Mouse (Mus musculus) thymus, postnatal 25 days (tissue): ENCODE results near the gene Fblim1.
A peak's percentile ranks its signal among the peaks of the same experiment; 100 is the strongest.

Experiments
- DNase-seq: peaks from one replicate; pipeline ENCODE4 v3.0.0; 2022

Fblim1 gene

DNA sequence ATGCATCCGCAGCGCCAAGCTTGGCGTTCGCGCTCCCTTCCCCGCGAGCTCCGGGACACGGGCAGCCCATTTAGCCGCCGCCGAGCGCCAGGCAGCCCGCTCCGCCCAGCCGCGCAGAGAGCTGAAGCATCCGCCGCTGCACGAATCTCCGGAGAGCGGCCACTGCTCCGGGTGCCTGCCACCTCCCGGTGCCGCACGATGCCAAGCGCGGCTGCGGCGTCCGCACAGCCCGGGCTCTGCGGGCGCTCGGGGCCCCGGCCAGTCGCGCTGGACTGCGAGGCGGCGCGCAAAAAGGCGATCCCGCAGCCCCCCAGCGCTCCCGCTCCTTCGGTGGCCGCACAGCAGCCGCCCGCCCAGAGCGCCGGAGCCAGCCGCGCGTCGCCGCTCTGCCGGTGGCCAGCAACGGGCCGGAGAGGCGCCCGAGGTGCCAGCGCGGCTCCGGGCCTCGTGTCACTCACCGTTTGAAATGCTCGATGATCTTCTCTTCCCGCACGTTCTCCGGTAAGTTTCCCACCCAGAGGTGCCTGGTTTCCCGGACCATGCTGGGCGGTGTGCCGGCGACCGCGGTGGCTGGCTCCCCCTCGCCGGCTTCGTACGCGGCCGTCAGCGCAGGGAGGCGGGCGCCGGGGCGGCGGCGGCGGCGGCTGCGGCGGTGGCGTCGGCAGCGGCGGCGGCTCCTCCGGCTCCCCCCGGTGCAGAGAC lies 68.0 kb downstream of the Fblim1 start:
- DNase-seq: peak; percentile 72

- DNase-seq: no peak
Measured at GRCm38 (mm10) chr4:141537226-141537610, 68.7 kb downstream of the Fblim1 start.

- DNase-seq: peak; percentile 48
Measured at GRCm38 (mm10) chr4:141536291-141537225, 69.3 kb downstream of the Fblim1 start.

DNA sequence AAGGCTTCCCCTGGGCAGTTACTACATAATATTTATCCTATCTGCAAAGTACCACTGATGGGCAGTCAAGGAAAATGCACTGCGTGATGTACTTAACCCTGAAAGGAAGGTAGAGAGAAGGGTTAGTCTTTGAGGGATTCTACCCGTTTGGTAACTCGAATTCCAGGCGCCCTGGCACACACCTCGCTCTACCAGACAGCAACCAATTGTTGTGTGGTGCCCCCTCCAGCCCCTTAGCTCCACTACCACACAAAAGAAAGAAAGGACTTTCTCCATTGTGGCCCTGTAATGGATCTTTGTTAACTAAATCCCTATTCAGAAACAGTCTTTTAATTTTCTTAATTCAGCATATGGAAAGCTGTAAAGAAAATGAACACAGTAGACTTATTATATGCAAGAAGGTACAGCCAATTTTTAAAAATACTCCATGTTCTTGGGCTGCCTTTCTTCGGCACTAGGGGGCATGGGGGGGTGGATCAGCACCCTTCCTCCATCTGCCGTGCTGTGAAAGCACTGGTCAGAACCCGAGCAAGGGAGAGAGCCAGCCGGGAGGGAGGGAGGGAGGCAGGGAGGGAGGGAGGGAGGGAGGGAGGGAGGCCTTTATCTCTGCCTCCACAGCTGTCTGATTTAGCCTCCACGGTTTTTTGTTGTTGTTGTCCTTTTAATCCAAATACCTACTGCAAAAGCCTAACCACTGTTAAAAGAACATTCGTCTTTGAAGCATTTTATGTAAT lies 70.8 kb downstream of the Fblim1 start:
- DNase-seq: peak; percentile 62

DNA sequence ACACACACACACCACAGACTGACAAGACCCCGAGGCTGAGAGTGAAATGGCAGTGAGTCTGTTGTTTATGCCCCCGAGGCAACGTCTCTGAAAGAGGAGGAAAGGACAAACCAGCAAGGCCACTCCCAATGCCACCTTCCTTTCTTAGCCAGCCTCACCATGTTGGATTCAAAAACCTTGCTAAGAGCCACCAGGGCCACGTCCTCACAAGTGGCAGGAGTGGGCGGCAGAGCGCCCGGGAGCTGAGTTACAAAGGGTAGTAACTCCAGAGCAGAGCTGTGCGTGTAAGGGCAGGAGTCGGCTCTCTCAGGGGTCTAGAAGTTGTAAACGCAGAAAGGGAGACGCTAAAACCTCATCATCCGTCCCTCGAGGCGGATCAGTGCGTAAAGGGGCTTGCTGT lies 74.9 kb downstream of the Fblim1 start:
- DNase-seq: no peak

GRCm38 (mm10) chr4:141528938-141529337 lies 77.0 kb downstream of the Fblim1 start:
- DNase-seq: no peak

GRCm38 (mm10) chr4:141526936-141527650 lies 78.8 kb downstream of the Fblim1 start:
- no peak for DNase-seq
